28 mouse cellular contexts compared by ENCODE assay signal in genomic region chr9:83789326-83789725, GRCm38 (mm10). TPM values are rescaled to one million over a fixed set of nuclear protein-coding genes. Genes with fewer than 3 reads are reported as not detected.
"Had no signal": no experiment of that assay in that cellular context is flagged by ENCODE, and none has a peak within 500 bp of the region (broad histone marks: within the 10 kb centered on the region; RNA-seq: fewer than 3 reads in every experiment).

No protein-coding gene starts in this region.

- H3K4me1 ChIP-seq: heart, embryonic 10.5 days; heart, embryonic 12.5 days; hindbrain, embryonic 10.5 days; hindbrain, embryonic 12.5 days; hindbrain, embryonic 15.5 days; kidney, embryonic 15.5 days; limb, embryonic 13.5 days; limb, embryonic 15.5 days; liver, embryonic 12.5 days had no signal

- H3K9ac ChIP-seq: heart, embryonic 12.5 days; hindbrain, embryonic 12.5 days; hindbrain, embryonic 15.5 days; kidney, embryonic 15.5 days; limb, embryonic 13.5 days; limb, embryonic 15.5 days; liver, embryonic 12.5 days; liver, embryonic 14.5 days had no signal

- H3K27me3 ChIP-seq: heart, embryonic 12.5 days; hindbrain, embryonic 12.5 days; hindbrain, embryonic 15.5 days; kidney, embryonic 15.5 days; limb, embryonic 13.5 days; limb, embryonic 15.5 days; liver, embryonic 12.5 days had no signal

- ATAC-seq: hindbrain, postnatal 0 days; intestine, embryonic 16.5 days; liver, embryonic 12.5 days had no signal

- H3K9me3 ChIP-seq: heart, embryonic 10.5 days; heart, embryonic 12.5 days; hindbrain, embryonic 10.5 days; hindbrain, embryonic 12.5 days; hindbrain, embryonic 15.5 days; kidney, embryonic 15.5 days; limb, embryonic 13.5 days; limb, embryonic 15.5 days; liver, embryonic 12.5 days had no signal

- H3K36me3 ChIP-seq: heart, embryonic 10.5 days; heart, embryonic 12.5 days; kidney, embryonic 15.5 days; liver, embryonic 12.5 days had no signal

- DNase-seq: gastrocnemius, postnatal 14 days; gastrocnemius, postnatal 36 days; heart, adult 18-20 months; heart, postnatal 10 days; heart, postnatal 4 days; kidney, adult 11 months; kidney, adult 2 months; kidney, adult 9 months; kidney, postnatal 14 days; kidney, postnatal 36 days; layer of hippocampus, adult 9-11 months; layer of hippocampus, postnatal 36 days; left cerebral cortex, postnatal 4 days had no signal

- H3K4me3 ChIP-seq: heart, embryonic 10.5 days; heart, embryonic 12.5 days; hindbrain, embryonic 10.5 days; hindbrain, embryonic 12.5 days; hindbrain, embryonic 15.5 days; kidney, embryonic 15.5 days; limb, embryonic 13.5 days; limb, embryonic 15.5 days; liver, embryonic 12.5 days had no signal

- H3K27ac ChIP-seq: heart, embryonic 10.5 days; hindbrain, embryonic 10.5 days; hindbrain, embryonic 12.5 days; hindbrain, embryonic 15.5 days; hindbrain, postnatal 0 days; kidney, embryonic 15.5 days; kidney, postnatal 0 days; limb, embryonic 13.5 days; limb, embryonic 15.5 days; liver, embryonic 12.5 days; liver, embryonic 14.5 days had no signal

- H3K4me2 ChIP-seq: heart, embryonic 12.5 days; hindbrain, embryonic 12.5 days; hindbrain, embryonic 15.5 days; kidney, embryonic 15.5 days; limb, embryonic 13.5 days; limb, embryonic 15.5 days; liver, embryonic 12.5 days had no signal

RNA-seq across cellular contexts. Expression of gene Elovl4, which starts 16.8 kb away (rescaled TPM):
- total RNA-seq: granulocyte monocyte progenitor cell, adult 5-6 weeks; liver, adult 2 months had no signal
- polyA plus RNA-seq: liver, adult 2 months had no signal

RNA-seq across cellular contexts. Expression of gene Ttk, which starts 45.2 kb away (rescaled TPM):
- polyA plus RNA-seq: liver, adult 2 months had no signal
